Mouse (Mus musculus) CH12F3 (cell line): ENCODE data around the gene Samt2.
"Not testable (repeated sequence)": the region's sequence is repeated elsewhere in the genome, so short reads cannot be mapped to it uniquely, and the experiment has no call there.

Experiments used
- in situ Hi-C: fragments of 300-500 bp; cut with MboI; formaldehyde crosslinking; loops from 2 replicates; pipeline ENCODE4 v1.14.3; 2020; ENCODE audit warnings: low sequenced_read_pairs

The Samt2 gene

DNA sequence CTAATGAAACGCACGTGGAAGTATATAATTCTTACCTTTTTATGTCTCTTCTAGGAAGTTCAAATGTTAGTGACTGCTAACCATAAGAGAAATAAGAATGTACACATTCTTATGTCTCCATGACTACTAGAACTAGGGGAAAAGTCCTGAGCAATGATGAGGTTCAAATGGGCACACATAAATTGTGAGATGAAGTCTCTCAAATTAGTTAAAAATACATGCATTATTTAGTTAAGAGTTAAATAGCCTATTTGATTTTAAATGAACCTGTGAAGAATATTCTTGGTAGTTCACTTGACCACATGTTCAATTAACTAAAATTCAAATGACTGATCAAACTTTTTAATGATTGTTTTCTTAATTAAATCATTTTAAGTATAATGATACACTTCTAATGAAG, at the start of gene Samt2:
Gene Samt2, minus strand, starts transcription at position 101 of the 400 bp plus-strand sequence.
- in situ Hi-C loops: not testable (repeated sequence)
